Mouse (Mus musculus): ENCODE measurements around the gene Mn1.

GRCm38 (mm10) chr5:111454240-111454639 is 37.1 kb downstream of the Mn1 start:
- TF ChIP-seq CTCF (IDR thresholded peaks at IDR 0.05; ENCODE audit: low read depth, low read length), result no peak
- no peak for TF ChIP-seq POLR2A (IDR thresholded peaks at IDR 0.05; ENCODE audit: extremely low read depth, insufficient read depth, low read length)
